Mouse (Mus musculus): ENCODE results near the gene Hoxc11.

DNA sequence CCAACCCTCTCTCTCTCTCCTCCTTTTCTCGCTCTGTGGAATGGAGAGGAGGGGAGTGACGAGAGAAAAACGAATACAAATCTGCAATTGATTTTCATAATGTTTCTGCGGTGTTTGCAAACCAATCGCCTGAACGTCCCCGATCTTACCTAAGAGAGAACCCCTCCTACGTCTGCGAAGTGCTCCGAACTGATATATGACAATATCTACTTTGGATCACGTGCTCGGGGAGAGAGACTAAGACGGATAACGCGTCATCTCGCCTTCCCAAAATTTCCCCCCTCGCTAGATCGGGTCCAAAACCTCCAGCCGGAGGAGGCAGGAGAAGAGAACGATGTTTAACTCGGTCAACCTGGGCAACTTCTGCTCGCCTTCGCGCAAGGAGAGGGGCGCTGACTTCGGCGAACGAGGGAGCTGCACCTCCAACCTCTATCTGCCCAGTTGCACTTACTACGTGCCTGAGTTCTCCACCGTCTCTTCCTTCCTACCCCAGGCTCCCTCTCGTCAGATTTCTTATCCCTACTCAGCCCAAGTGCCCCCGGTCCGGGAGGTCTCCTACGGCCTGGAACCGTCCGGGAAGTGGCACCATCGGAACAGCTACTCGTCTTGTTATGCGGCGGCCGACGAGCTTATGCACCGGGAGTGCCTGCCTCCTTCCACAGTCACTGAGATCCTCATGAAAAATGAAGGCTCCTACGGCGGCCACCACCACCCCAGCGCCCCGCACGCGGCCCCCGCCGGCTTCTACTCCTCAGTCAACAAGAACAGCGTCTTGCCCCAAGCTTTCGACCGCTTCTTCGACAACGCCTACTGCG is at the start of gene Hoxc11:
- TF ChIP-seq CTCF (IDR thresholded peaks at IDR 0.05; ENCODE audit: low read depth) (no peak), EP300 (IDR thresholded peaks at IDR 0.05; ENCODE audit: low read depth) (no peak)

Data from heart, postnatal 0 days (tissue).